Mouse (Mus musculus): ENCODE results near the gene Fancc. TPM values are rescaled to one million over a fixed set of nuclear protein-coding genes. Genes with fewer than 3 reads are reported as not detected.
A peak's percentile ranks its signal among the peaks of the same experiment; 100 is the strongest.

Fancc gene
- polyA plus RNA-seq, 1 experiment, result 6.8 TPM

GRCm38 (mm10) chr13:63291016-63291415 is 206.1 kb downstream of the Fancc start:
- DNase-seq (ENCODE audit: low read depth), result no peak

GRCm38 (mm10) chr13:63290126-63290525 is 207.0 kb downstream of the Fancc start:
- no peak for DNase-seq (ENCODE audit: low read depth)

- DNase-seq (ENCODE audit: low read depth), result no peak
Observed at GRCm38 (mm10) chr13:63289687-63290086, 207.4 kb downstream of the Fancc start.

GRCm38 (mm10) chr13:63289152-63289551 is 207.9 kb downstream of the Fancc start:
- DNase-seq (ENCODE audit: low read depth), result no peak

- DNase-seq (ENCODE audit: low read depth), result no peak
Observed at GRCm38 (mm10) chr13:63286483-63287102, 210.5 kb downstream of the Fancc start.

GRCm38 (mm10) chr13:63284748-63285147 is 212.3 kb downstream of the Fancc start:
- DNase-seq (ENCODE audit: low read depth), result no peak

- no peak for DNase-seq (ENCODE audit: low read depth)
Observed at GRCm38 (mm10) chr13:63283236-63283635, 213.8 kb downstream of the Fancc start.

GRCm38 (mm10) chr13:63281206-63281605 is 215.9 kb downstream of the Fancc start:
- no peak for DNase-seq (ENCODE audit: low read depth)

- DNase-seq (ENCODE audit: low read depth), result no peak
Observed at GRCm38 (mm10) chr13:63280344-63280743, 216.7 kb downstream of the Fancc start.

GRCm38 (mm10) chr13:63279807-63280206 is 217.3 kb downstream of the Fancc start:
- DNase-seq (ENCODE audit: low read depth), result no peak

- DNase-seq (ENCODE audit: low read depth), result no peak
Observed at GRCm38 (mm10) chr13:63278796-63279475, 218.1 kb downstream of the Fancc start.

- no peak for DNase-seq (ENCODE audit: low read depth)
Observed at GRCm38 (mm10) chr13:63278141-63278631, 218.9 kb downstream of the Fancc start.

- no peak for DNase-seq (ENCODE audit: low read depth)
Observed at GRCm38 (mm10) chr13:63277316-63277715, 219.8 kb downstream of the Fancc start.

- DNase-seq (ENCODE audit: low read depth), result no peak
Observed at GRCm38 (mm10) chr13:63276389-63276788, 220.7 kb downstream of the Fancc start.

GRCm38 (mm10) chr13:63274488-63275166 is 222.5 kb downstream of the Fancc start:
- no peak for DNase-seq (ENCODE audit: low read depth)

GRCm38 (mm10) chr13:63273859-63274258 is 223.2 kb downstream of the Fancc start:
- no peak for DNase-seq (ENCODE audit: low read depth)

GRCm38 (mm10) chr13:63272602-63273229 is 224.4 kb downstream of the Fancc start:
- DNase-seq (ENCODE audit: low read depth), result peak; percentile 92

GRCm38 (mm10) chr13:63272017-63272601 is 225.0 kb downstream of the Fancc start:
- no peak for DNase-seq (ENCODE audit: low read depth)

- no peak for DNase-seq (ENCODE audit: low read depth)
Observed at GRCm38 (mm10) chr13:63270191-63270590, 226.9 kb downstream of the Fancc start.

- no peak for DNase-seq (ENCODE audit: low read depth)
Observed at GRCm38 (mm10) chr13:63268776-63269175, 228.3 kb downstream of the Fancc start.

GRCm38 (mm10) chr13:63268371-63268770 is 228.7 kb downstream of the Fancc start:
- DNase-seq (ENCODE audit: low read depth), result no peak

Data from gonadal fat pad, adult 2 months (tissue).